Mouse (Mus musculus) stomach, postnatal 0 days (tissue): ENCODE results near the gene Magi1.

Experiments
- CTCF ChIP-seq: IDR thresholded peaks from 2 replicates; pipeline ENCODE4 v1.5.1; 2016; ENCODE audit warnings: antibody characterized with exemption, low read depth, mild to moderate bottlenecking, moderate library complexity
- EP300 ChIP-seq: optimal IDR thresholded peaks from 2 replicates; pipeline ENCODE3; 2016; ENCODE audit warnings: antibody characterized with exemption

DNA sequence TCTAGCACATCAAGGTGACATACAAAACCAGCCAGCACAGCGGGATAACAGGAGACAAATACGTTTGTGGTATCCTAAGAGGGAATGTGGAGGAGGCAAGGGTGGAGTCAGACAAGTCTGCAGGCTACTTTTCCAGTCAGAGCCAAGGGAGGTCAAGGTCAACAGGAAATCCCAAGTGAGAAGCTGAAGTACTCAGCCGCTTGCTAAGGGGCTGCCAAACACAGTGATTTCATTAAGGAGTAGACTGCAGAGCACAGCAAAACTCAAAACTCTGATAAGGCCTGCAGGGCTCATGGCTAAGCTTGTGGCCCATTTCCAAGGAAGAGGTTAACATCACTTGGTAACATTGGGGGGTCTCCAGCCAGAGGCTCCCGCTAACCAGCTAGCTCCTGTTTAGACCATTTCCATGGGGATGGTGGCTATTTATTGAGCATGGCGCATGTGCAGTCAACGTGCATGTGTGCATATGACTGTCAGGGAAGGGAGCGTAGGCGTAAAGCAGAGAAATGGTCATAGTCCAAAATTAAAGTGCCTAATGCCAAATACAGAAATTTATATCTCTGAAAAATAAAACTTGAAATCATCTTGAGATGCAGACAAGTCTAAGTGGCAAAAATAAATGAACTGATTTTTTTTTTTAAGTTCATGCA, 635.0 kb downstream of the Magi1 start:
- TF ChIP-seq CTCF (no peak), EP300 (no peak)
